Mouse (Mus musculus) common myeloid progenitor, adult 5-6 weeks (primary cell): ENCODE results near the gene Polk. TPM values are rescaled to one million over a fixed set of nuclear protein-coding genes. Genes with fewer than 3 reads are reported as not detected.

Source experiments
- total RNA-seq: library from RNA; stranded (forward); fragments of 200-1000, 187-1606 nt; gene quantifications from 2 replicates; pipeline ENCODE4 v1.2.3, GENCODE M21; 2017

Polk gene
- total RNA-seq, 1 experiment from 2014 or later, result 16.3 TPM

Other genes starting within 250 kb of the Polk start
- gene Poc5, start 154.3 kb downstream of the Polk start, total RNA-seq, result 9.5 and 17.0 TPM in 2 replicates
- gene Ankdd1b, start 71.4 kb downstream of the Polk start, total RNA-seq, result not detected in 2 replicates
- gene Gm17622, start 51.8 kb downstream of the Polk start, total RNA-seq, result not detected in 2 replicates
- gene Col4a3bp, start within 50 bp of the Polk start, total RNA-seq, result 47.7 and 60.5 TPM in 2 replicates
- gene Hmgcr, start 128.4 kb upstream of the Polk start, total RNA-seq, result 47.4 and 59.1 TPM in 2 replicates
- gene Ankrd31, start 205.7 kb upstream of the Polk start, total RNA-seq, result not detected in 2 replicates